In the genomic region with DNA sequence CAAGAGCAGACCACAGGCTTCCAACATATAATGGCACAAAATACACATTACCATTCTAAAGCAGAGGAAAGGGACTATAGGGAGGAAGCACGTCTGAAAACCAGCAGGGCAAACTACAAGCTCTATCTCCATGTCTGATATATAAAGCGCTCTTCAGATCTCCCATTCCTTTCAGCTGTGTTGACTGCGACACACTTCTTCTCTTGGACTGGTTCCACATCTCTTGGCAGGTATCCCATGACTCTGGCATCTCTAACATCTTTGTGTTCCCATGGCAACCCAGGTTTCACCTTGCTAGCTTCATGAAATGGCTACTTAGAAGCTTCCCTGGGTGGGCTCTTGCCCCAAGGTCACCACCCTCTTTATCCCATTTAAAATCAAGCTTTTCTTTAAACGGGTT, we compare ENCODE assay signal across 12 mouse cellular contexts.
A peak's percentile ranks its signal among the peaks of the same experiment; 100 is the strongest.
DNase-seq lines count a peak whose midpoint lies in the region; ATAC-seq lines count a peak whose summit lies in the region.
"Had no signal": no experiment of that assay in that cellular context is flagged by ENCODE, and none has a peak within 500 bp of the region (broad histone marks: within the 10 kb centered on the region; RNA-seq: fewer than 3 reads in every experiment).

No protein-coding gene starts in this region.

- intact Hi-C loops in heart, postnatal 10 days (cut with DNase I), result no loop called here

- H3K9ac ChIP-seq in forebrain, embryonic 14.5 days (ENCODE audit: low read length), result no peak overlapping the region
- no peak overlapping the region for H3K9ac ChIP-seq in forebrain, embryonic 11.5 days (ENCODE audit: low read length)
- H3K9ac ChIP-seq: midbrain, embryonic 12.5 days; neural tube, embryonic 15.5 days had no signal

- WGBS in forebrain, embryonic 14.5 days, result 68% methylated on average over 4 of the region's 4 CpGs
- WGBS in forebrain, embryonic 11.5 days, result 88% methylated on average over 4 of the region's 4 CpGs

- H3K4me1 ChIP-seq in forebrain, embryonic 14.5 days (ENCODE audit: control insufficient read depth, insufficient read depth, low read length), result no peaks in the 10 kb centered on the region
- H3K4me1 ChIP-seq in forebrain, embryonic 11.5 days (replicated peaks; ENCODE audit: control insufficient read depth, insufficient read depth, low read length), result no peaks in the 10 kb centered on the region
- H3K4me1 ChIP-seq: midbrain, embryonic 12.5 days had no signal

- peak; percentile 75 for DNase-seq in forebrain, embryonic 14.5 days (ENCODE audit: low spot score)
- no peak for DNase-seq in forebrain, embryonic 11.5 days (ENCODE audit: low spot score)
- DNase-seq in right cerebral cortex, adult 2 months (ENCODE audit: low spot score in 2 of 2), result peak; percentile 69 to 71
- DNase-seq in right cerebral cortex, postnatal 36 days (ENCODE audit: low spot score in 2 of 2), result no peak
- DNase-seq in frontal cortex, postnatal 36 days (ENCODE audit: low spot score in 2 of 2), result peak; percentile 58 to 82
- no peak for DNase-seq in gastrocnemius, adult 18-20 months (ENCODE audit: low spot score)
- DNase-seq in heart, postnatal 10 days, result no peak
- DNase-seq in thymus, postnatal 0 days (ENCODE audit: low spot score), result no peak
- DNase-seq: kidney, postnatal 25 days; thymus, adult 18-20 months had no signal

- no peaks in the 10 kb centered on the region for H3K36me3 ChIP-seq in forebrain, embryonic 14.5 days (ENCODE audit: control insufficient read depth, insufficient read depth, low read length)
- no peaks in the 10 kb centered on the region for H3K36me3 ChIP-seq in forebrain, embryonic 11.5 days (ENCODE audit: control insufficient read depth, insufficient read depth, low read length)
- H3K36me3 ChIP-seq: midbrain, embryonic 12.5 days; neural tube, embryonic 15.5 days had no signal

- H3K9me3 ChIP-seq in forebrain, embryonic 14.5 days (replicated peaks; ENCODE audit: control insufficient read depth, low read length), result no peaks in the 10 kb centered on the region
- no peaks in the 10 kb centered on the region for H3K9me3 ChIP-seq in forebrain, embryonic 11.5 days (ENCODE audit: control insufficient read depth, low read length)
- H3K9me3 ChIP-seq: midbrain, embryonic 12.5 days; neural tube, embryonic 15.5 days had no signal

- no peak overlapping the region for H3K27ac ChIP-seq in forebrain, embryonic 14.5 days (ENCODE audit: low read depth, low read length)
- H3K27ac ChIP-seq in forebrain, embryonic 11.5 days (ENCODE audit: low read depth, low read length), result no peak overlapping the region
- H3K27ac ChIP-seq: midbrain, embryonic 12.5 days; neural tube, embryonic 15.5 days had no signal

- no peaks in the 10 kb centered on the region for H3K27me3 ChIP-seq in forebrain, embryonic 14.5 days (replicated peaks; ENCODE audit: control insufficient read depth, insufficient read depth, low read length)
- no peaks in the 10 kb centered on the region for H3K27me3 ChIP-seq in forebrain, embryonic 11.5 days (ENCODE audit: control insufficient read depth, insufficient read depth, low read length)
- H3K27me3 ChIP-seq: midbrain, embryonic 12.5 days; neural tube, embryonic 15.5 days had no signal

- H3K4me2 ChIP-seq in forebrain, embryonic 14.5 days (ENCODE audit: low read length), result no peak overlapping the region
- no peak overlapping the region for H3K4me2 ChIP-seq in forebrain, embryonic 11.5 days (ENCODE audit: low read depth, low read length, severe bottlenecking)
- H3K4me2 ChIP-seq: midbrain, embryonic 12.5 days; neural tube, embryonic 15.5 days had no signal

- peak; percentile 46; the same call in 1 of the 2 replicates for ATAC-seq in forebrain, embryonic 14.5 days
- ATAC-seq in forebrain, embryonic 11.5 days (replicated peaks; ENCODE audit: low FRiP score), result no peak

- no peak overlapping the region for H3K4me3 ChIP-seq in forebrain, embryonic 14.5 days (ENCODE audit: low read depth, low read length)
- no peak overlapping the region for H3K4me3 ChIP-seq in forebrain, embryonic 11.5 days (ENCODE audit: low read depth, low read length)
- H3K4me3 ChIP-seq: midbrain, embryonic 12.5 days; neural tube, embryonic 15.5 days had no signal

Comparison
In these comparisons a context has a peak if more than half of its experiments do, and no peak if none do; other contexts are left out.
1. DNase-seq: peak in forebrain, embryonic 14.5 days (single experiment), right cerebral cortex, adult 2 months (2 of 2) and frontal cortex, postnatal 36 days (2 of 2); none in forebrain, embryonic 11.5 days (single experiment), right cerebral cortex, postnatal 36 days (0 of 2), gastrocnemius, adult 18-20 months (single experiment), heart, postnatal 10 days (0 of 2) and thymus, postnatal 0 days (single experiment).